Mouse (Mus musculus) limb, embryonic 11.5 days (tissue): ENCODE data around the gene Pdf. TPM values are rescaled to one million over a fixed set of nuclear protein-coding genes. Genes with fewer than 3 reads are reported as not detected.
"Not testable (repeated sequence)": the region's sequence is repeated elsewhere in the genome, so short reads cannot be mapped to it uniquely, and the experiment has no call there.

Experiments
- ATAC-seq: fragments of 200-750 bp; cut with Nextera tagmentation; 2 replicates; pipeline ENCODE4 v1.8.0; 2017; ENCODE audit warnings: low read depth; ENCODE audit not compliant: insufficient number of reproducible peaks, low FRiP score, low TSS enrichment
- DNase-seq: peaks from one replicate; pipeline ENCODE4 v3.0.0-alpha.2; 2015; ENCODE audit warnings: low spot score
- H3K27ac ChIP-seq: fragments of 300-500 bp; sonication (generic); replicated peaks from 2 replicates; pipeline ENCODE4 v1.5.1; 2014; ENCODE audit warnings: low read depth, mild to moderate bottlenecking, low read length
- H3K27me3 ChIP-seq: fragments of 300-500 bp; sonication (generic); 2 replicates; pipeline ENCODE4 v1.6.1; 2014; ENCODE audit warnings: mild to moderate bottlenecking, low read length, mixed read lengths; ENCODE audit not compliant: control insufficient read depth, insufficient read depth
- H3K36me3 ChIP-seq: fragments of 300-500 bp; sonication (generic); 2 replicates; pipeline ENCODE4 v1.6.1; 2014; ENCODE audit warnings: mild to moderate bottlenecking, low read length, moderate library complexity, mixed read lengths; ENCODE audit not compliant: control insufficient read depth, insufficient read depth
- H3K4me1 ChIP-seq: fragments of 300-500 bp; sonication (generic); 2 replicates; pipeline ENCODE4 v1.6.1; 2014; ENCODE audit warnings: low read length, mixed read lengths; ENCODE audit not compliant: control insufficient read depth, insufficient read depth
- H3K4me2 ChIP-seq: fragments of 300-500 bp; sonication (generic); 2 replicates; pipeline ENCODE4 v1.6.1; 2014; ENCODE audit warnings: low read depth, mild to moderate bottlenecking, moderate library complexity; ENCODE audit not compliant: severe bottlenecking
- H3K4me3 ChIP-seq: fragments of 300-500 bp; sonication (generic); 2 replicates; pipeline ENCODE4 v1.5.1; 2014; ENCODE audit warnings: low read depth, low read length
- H3K9ac ChIP-seq: fragments of 300-500 bp; sonication (generic); 2 replicates; pipeline ENCODE4 v1.6.1; 2014; ENCODE audit warnings: mild to moderate bottlenecking, low read length
- H3K9me3 ChIP-seq: fragments of 300-500 bp; sonication (generic); 2 replicates; pipeline ENCODE4 v1.6.1; 2016; ENCODE audit warnings: low read length; ENCODE audit not compliant: control insufficient read depth
- WGBS: fragments of 180-500 bp; shearing (Covaris S2); extraction: QIAGEN DNeasy Blood & Tissue Kit; methylation state at CpG from one replicate; pipeline ENCODE4 v1.1.7; 2014; 5-methylcytosine and 5-hydroxymethylcytosine counted together
- polyA plus RNA-seq: library from polyadenylated mRNA; unstranded; fragments of >200 nt; fragmentation: Nextera tagmentation; extraction: Ambion mirVana; gene quantifications from 2 replicates; pipeline ENCODE4 v1.2.1, GENCODE M21; 2014

Gene Pdf
- polyA plus RNA-seq, 1 experiment from 2014 or later = 53.7 TPM

DNA sequence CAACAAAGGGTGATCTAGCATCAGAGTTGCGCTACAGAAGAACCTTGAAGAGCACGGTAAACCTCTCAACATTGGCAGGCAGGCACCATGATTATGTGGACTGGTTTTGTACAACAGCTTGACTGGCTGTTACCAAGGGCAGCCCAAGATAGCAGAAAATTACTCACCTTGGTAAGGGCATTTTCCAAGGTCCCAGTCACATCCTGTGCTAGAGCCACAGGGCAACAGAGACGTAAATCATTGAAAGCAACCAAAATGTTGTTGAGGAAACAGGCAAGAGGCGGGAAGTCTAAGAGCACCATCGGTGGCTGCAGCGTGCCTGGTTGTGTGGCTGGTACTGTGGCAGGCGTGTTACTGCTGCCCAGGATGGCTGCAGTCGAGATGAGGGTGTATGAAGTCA lies 3.6 kb upstream of the Pdf start:
- WGBS = 96% methylated on average over 8 of the region's 8 CpGs
- H3K36me3 ChIP-seq = peaks cover 27% of the 10 kb centered on the region

DNA sequence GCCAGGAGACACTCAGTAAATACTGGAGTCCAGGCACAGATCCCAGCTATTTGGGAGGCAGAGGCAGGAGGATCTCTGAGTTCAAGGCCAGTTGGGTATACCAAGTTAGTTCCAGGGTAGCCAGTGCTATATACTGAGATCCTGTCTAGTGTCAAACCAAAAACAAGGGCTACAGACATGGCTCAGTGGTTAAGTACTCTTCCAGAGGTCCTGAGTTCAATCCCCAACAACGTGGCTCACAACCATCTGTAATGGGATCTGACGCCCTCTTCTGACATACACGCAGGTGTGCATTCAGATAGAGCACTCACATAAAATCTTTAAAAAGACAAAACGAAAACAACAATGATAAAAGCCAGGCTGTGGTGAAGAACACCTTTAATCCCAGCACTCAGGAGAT lies 1.1 kb upstream of the Pdf start:
- Histone ChIP-seq H3K4me3 (peak overlapping the region; percentile 83; the same call in 1 of the 2 replicates), H3K4me2 (peak overlapping the region; percentile 71; the same call in 1 of the 2 replicates), H3K27me3 (no peaks in the 10 kb centered on the region), H3K9me3 (no peaks in the 10 kb centered on the region), H3K27ac (peak overlapping the region; percentile 88; the same call in 1 of the 2 replicates), H3K4me1 (no peaks in the 10 kb centered on the region), H3K36me3 (peaks cover 42% of the 10 kb centered on the region), H3K9ac (no peak overlapping the region)
- WGBS = 98% methylated on average over 4 of the region's 4 CpGs
- DNase-seq = no peak
- no peak for ATAC-seq

More for the DNA sequence above, 3.6 kb upstream of the Pdf start:
- no peak for DNase-seq
- no peak for ATAC-seq
- H3K27me3 ChIP-seq = no peaks in the 10 kb centered on the region
- H3K9ac ChIP-seq = no peak overlapping the region
- no peak overlapping the region for H3K4me2 ChIP-seq
- no peaks in the 10 kb centered on the region for H3K9me3 ChIP-seq
- no peak overlapping the region for H3K27ac ChIP-seq
- no peak overlapping the region for H3K4me3 ChIP-seq
- no peaks in the 10 kb centered on the region for H3K4me1 ChIP-seq

DNA sequence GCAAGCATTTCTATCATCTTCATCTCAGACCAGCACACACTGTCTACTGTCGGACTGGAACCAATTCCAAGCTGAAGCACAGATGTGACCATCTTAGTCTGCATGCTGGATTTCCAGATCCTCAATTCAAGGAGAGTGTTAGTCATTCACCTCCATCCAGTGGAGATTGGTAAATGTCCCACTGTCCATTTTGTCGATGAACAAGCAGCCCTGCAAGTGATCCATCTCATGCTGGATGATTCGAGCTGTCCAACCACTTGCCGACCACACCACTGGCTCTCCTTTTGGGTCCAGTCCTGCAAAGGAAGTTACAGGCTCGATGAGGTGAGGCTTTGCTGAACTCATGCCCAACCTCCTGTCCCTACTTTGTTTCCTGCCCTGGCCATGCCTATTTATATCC lies 1.4 kb downstream of the Pdf start:
- no peaks in the 10 kb centered on the region for H3K27me3 ChIP-seq
- DNase-seq (no peak), ATAC-seq (no peak)
- H3K9ac ChIP-seq = no peak overlapping the region
- H3K4me2 ChIP-seq = peak overlapping the region; percentile 71; the same call in 1 of the 2 replicates
- H3K36me3 ChIP-seq = peaks cover 38% of the 10 kb centered on the region
- H3K9me3 ChIP-seq = no peaks in the 10 kb centered on the region
- WGBS = 89% methylated on average over 5 of the region's 5 CpGs
- H3K4me3 ChIP-seq = no peak overlapping the region
- H3K27ac ChIP-seq = no peak overlapping the region
- no peaks in the 10 kb centered on the region for H3K4me1 ChIP-seq

DNA sequence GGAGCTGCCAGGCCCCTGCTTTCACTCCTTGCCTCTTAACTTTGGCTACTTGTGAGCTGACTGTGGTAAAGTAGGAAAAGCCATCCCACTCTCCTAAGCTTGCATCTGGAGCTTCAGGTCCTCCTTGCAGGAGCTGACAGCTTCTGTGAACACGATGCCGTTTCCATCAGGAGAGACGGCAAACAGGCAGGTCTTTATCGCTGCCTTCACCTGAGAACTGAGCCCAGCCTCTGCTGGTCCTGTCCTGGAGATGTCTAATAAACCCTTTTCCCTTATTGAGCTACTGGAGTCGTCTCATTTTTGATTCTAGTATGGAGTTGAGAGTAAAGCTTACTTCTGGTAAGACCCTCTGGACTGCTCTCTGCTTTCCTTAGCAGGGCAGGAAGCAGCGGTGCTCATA lies 2.9 kb downstream of the Pdf start:
- Histone ChIP-seq H3K4me3 (no peak overlapping the region), H3K9ac (no peak overlapping the region; the same call in 1 of the 2 replicates), H3K4me1 (no peaks in the 10 kb centered on the region), H3K36me3 (peaks cover 35% of the 10 kb centered on the region), H3K27me3 (no peaks in the 10 kb centered on the region), H3K9me3 (no peaks in the 10 kb centered on the region), H3K27ac (no peak overlapping the region), H3K4me2 (no peak overlapping the region)
- no peak for DNase-seq
- no peak for ATAC-seq
- WGBS = 89% methylated on average over 6 of the region's 6 CpGs

DNA sequence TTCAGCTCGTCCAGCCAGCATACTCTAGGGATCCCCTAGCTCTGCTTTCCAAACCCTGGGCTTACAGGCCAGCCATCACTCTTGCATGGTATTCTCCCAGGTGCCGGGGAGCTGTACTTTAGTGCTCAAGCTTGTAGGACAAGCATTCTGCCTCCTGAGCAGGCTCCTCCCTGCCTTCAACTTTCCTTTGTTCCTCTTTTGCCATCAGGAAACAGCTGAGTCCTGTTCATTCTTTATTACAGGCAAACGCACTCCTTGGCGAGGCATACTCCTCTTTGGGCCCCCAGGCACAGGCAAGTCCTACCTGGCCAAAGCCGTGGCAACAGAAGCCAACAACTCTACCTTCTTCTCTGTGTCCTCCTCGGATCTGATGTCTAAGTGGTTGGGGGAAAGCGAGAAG lies 7.8 kb downstream of the Pdf start:
- Histone ChIP-seq H3K27me3 (no peaks in the 10 kb centered on the region), H3K9ac (no peak overlapping the region), H3K9me3 (no peaks in the 10 kb centered on the region), H3K36me3 (peaks cover 35% of the 10 kb centered on the region), H3K4me1 (no peaks in the 10 kb centered on the region), H3K27ac (no peak overlapping the region), H3K4me2 (no peak overlapping the region), H3K4me3 (no peak overlapping the region)
- DNase-seq (no peak), ATAC-seq (no peak)
- 83% methylated on average over 7 of the region's 7 CpGs for WGBS

DNA sequence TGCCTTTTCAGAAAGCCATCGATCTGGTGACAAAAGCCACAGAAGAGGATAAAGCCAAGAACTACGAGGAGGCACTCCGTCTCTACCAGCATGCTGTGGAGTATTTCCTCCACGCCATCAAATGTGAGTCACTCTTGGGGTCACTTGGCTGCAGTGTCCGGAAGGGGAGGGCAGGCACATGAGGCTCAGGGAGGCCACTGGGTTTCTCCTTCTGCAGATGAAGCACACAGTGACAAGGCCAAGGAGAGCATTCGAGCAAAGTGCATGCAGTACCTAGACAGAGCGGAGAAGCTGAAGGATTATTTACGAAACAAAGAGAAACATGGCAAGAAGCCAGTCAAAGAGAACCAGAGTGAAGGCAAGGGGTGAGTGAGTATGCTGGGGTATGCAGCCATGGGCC lies 11.8 kb downstream of the Pdf start:
- peaks cover 14% of the 10 kb centered on the region; the same call in 1 of the 2 replicates for H3K36me3 ChIP-seq
- 94% methylated on average over 8 of the region's 8 CpGs for WGBS

DNA sequence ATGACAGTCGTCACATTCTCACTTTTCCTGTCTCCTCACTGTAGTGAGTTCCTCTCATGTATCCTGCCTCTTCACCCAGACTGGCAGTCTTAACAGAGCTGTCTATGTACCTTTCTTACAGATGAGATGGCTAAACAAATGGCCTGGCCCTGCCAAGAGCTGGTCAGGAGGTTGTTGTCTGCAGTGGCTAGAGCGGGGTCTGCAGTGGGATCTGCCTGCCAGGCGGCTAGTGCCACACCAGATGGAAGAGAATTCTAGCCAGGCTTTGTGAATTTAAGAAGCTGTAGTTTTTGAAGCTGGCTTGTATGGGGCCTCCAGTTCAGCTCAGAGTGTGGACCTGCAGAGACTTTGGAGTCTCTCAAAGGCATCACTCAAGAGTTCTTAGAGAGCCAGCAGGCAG lies 12.8 kb downstream of the Pdf start:
- H3K4me1 ChIP-seq = peaks cover 9% of the 10 kb centered on the region
- H3K4me3 ChIP-seq = no peak overlapping the region
- ATAC-seq (no peak), DNase-seq (no peak)
- H3K9me3 ChIP-seq = no peaks in the 10 kb centered on the region
- H3K4me2 ChIP-seq = no peak overlapping the region
- peaks cover 13% of the 10 kb centered on the region; the same call in 1 of the 2 replicates for H3K36me3 ChIP-seq
- 85% methylated on average over 3 of the region's 3 CpGs for WGBS
- no peak overlapping the region for H3K27ac ChIP-seq
- no peak overlapping the region for H3K9ac ChIP-seq
- no peaks in the 10 kb centered on the region for H3K27me3 ChIP-seq

More for the DNA sequence above, 11.8 kb downstream of the Pdf start:
- Histone ChIP-seq H3K9me3 (no peaks in the 10 kb centered on the region), H3K27me3 (no peaks in the 10 kb centered on the region), H3K4me1 (peaks cover 9% of the 10 kb centered on the region), H3K4me3 (no peak overlapping the region), H3K4me2 (no peak overlapping the region), H3K9ac (no peak overlapping the region), H3K27ac (no peak overlapping the region)
- ATAC-seq = no peak
- no peak for DNase-seq

DNA sequence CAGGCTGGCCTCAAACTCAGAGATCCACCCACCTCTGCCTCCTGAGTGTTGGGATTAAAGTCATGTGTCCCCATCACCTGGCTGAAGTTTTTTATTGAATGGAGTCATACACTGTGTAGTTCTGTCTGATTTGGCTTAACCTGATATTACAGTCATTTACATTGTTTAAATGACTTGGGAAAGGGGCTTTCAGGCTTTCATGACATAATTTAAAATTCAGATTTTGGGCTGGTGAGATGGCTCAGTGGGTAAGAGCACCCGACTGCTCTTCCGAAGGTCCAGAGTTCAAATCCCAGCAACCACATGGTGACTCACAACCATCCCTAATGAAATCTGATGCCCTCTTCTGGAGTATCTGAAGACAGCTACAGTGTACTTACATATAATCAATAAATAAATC lies 14.8 kb downstream of the Pdf start:
- 100% methylated on average over 2 of the region's 2 CpGs for WGBS
- H3K9me3 ChIP-seq, H3K4me2 ChIP-seq, ATAC-seq, H3K27ac ChIP-seq, H3K9ac ChIP-seq, H3K27me3 ChIP-seq, H3K36me3 ChIP-seq, H3K4me3 ChIP-seq, DNase-seq, H3K4me1 ChIP-seq: not testable (repeated sequence)

DNA sequence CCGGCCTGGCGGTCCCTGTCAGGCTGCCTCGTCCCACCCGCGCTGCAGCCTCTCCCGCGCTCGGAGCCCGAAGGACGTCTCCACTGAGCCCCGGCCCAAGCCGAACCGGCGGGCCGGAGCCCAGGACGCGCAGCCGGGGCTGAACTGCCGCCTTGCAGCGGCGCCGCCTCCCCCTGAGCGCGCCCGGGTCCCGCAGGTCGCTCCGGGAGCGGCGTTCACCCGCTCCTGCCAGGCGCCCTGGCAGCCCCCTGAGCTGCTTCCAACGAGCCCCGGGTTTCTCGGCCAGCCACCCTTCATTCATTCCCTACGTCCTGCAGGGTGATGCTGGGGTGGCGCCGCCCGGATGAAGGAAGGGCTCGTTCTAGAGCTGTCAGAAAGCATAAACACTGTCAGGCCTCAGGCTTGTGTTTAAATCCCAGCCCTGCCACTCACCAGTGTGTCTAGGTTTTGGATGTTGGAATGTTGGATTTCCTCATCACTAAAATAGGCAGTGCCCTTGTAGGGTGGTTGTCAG lies 16.8 kb downstream of the Pdf start:
- H3K9me3 ChIP-seq = no peaks in the 10 kb centered on the region
- DNase-seq = no peak
- WGBS = 0% methylated on average over 40 of the region's 40 CpGs

More for the DNA sequence above, 16.8 kb downstream of the Pdf start:
- Histone ChIP-seq H3K9ac (peak overlapping the region; percentile 89), H3K4me3 (peak overlapping the region; percentile 96), H3K36me3 (no peaks in the 10 kb centered on the region), H3K4me1 (peaks cover 9% of the 10 kb centered on the region), H3K27ac (0 out of 2 replicates have a peak overlapping the region, but pooled peaks have one; percentile 18), H3K4me2 (peak overlapping the region; percentile 65), H3K27me3 (no peaks in the 10 kb centered on the region)
- ATAC-seq = no peak
